Mouse (Mus musculus) embryonic facial prominence, embryonic 11.5 days (tissue): ENCODE measurements around the gene Slc4a5. TPM values are rescaled to one million over a fixed set of nuclear protein-coding genes. Genes with fewer than 3 reads are reported as not detected.
A peak's percentile ranks its signal among the peaks of the same experiment; 100 is the strongest.

Source experiments
- ATAC-seq: fragments of 200-750 bp; cut with Nextera tagmentation; replicated peaks from 2 replicates; pipeline ENCODE4 v1.8.0; 2017; ENCODE audit warnings: low read depth; ENCODE audit not compliant: insufficient number of reproducible peaks, low FRiP score, low TSS enrichment
- DNase-seq: peaks from one replicate; pipeline ENCODE4 v3.0.0-alpha.2; 2015; ENCODE audit warnings: low spot score
- H3K27ac ChIP-seq: fragments of 300-500 bp; sonication (generic); replicated peaks from 2 replicates; pipeline ENCODE4 v1.5.1; 2014; ENCODE audit warnings: mild to moderate bottlenecking, low read depth, low read length, control low read depth
- H3K27me3 ChIP-seq: fragments of 300-500 bp; sonication (generic); 2 replicates; pipeline ENCODE4 v1.6.1; 2014; ENCODE audit warnings: mild to moderate bottlenecking, low read length, moderate library complexity, mixed read lengths; ENCODE audit not compliant: control insufficient read depth, insufficient read depth
- H3K36me3 ChIP-seq: fragments of 300-500 bp; sonication (generic); replicated peaks from 2 replicates; pipeline ENCODE4 v1.6.1; 2014; ENCODE audit warnings: low read depth, mild to moderate bottlenecking, low read length, moderate library complexity, mixed read lengths; ENCODE audit not compliant: control insufficient read depth, insufficient read depth
- H3K4me1 ChIP-seq: fragments of 300-500 bp; sonication (generic); 2 replicates; pipeline ENCODE4 v1.6.1; 2014; ENCODE audit warnings: low read length, mixed read lengths; ENCODE audit not compliant: control insufficient read depth, insufficient read depth
- H3K4me2 ChIP-seq: fragments of 300-500 bp; sonication (generic); 2 replicates; pipeline ENCODE4 v1.6.1; 2014; ENCODE audit warnings: low read depth, mild to moderate bottlenecking, control low read depth, low read length, moderate library complexity
- H3K4me3 ChIP-seq: fragments of 300-500 bp; sonication (generic); 2 replicates; pipeline ENCODE4 v1.5.1; 2014; ENCODE audit warnings: low read depth, low read length, control low read depth
- H3K9ac ChIP-seq: fragments of 300-500 bp; sonication (generic); replicated peaks from 2 replicates; pipeline ENCODE4 v1.6.1; 2014; ENCODE audit warnings: mild to moderate bottlenecking, control low read depth, low read length
- H3K9me3 ChIP-seq: fragments of 300-500 bp; sonication (generic); replicated peaks from 2 replicates; pipeline ENCODE4 v1.6.1; 2016; ENCODE audit warnings: mild to moderate bottlenecking, low read length, inconsistent platforms, mixed read lengths; ENCODE audit not compliant: control insufficient read depth
- WGBS: fragments of 180-500 bp; shearing (Covaris S2); extraction: QIAGEN DNeasy Blood & Tissue Kit; methylation state at CpG from one replicate; pipeline ENCODE4 v1.1.7; 2014; 5-methylcytosine and 5-hydroxymethylcytosine counted together
- polyA plus RNA-seq: library from polyadenylated mRNA; unstranded; fragments of >200 nt; fragmentation: Nextera tagmentation; extraction: Ambion mirVana; gene quantifications from 2 replicates; pipeline ENCODE4 v1.2.1, GENCODE M21; 2014

Gene Slc4a5
- polyA plus RNA-seq, 1 experiment from 2014 or later = 1.0 TPM

GRCm38 (mm10) chr6:83185895-83186861 is 33.5 kb upstream of the Slc4a5 start:
- Histone ChIP-seq H3K9me3 (no peaks in the 10 kb centered on the region), H3K36me3 (peaks cover 7% of the 10 kb centered on the region)
- peak; percentile 83 for DNase-seq

DNA sequence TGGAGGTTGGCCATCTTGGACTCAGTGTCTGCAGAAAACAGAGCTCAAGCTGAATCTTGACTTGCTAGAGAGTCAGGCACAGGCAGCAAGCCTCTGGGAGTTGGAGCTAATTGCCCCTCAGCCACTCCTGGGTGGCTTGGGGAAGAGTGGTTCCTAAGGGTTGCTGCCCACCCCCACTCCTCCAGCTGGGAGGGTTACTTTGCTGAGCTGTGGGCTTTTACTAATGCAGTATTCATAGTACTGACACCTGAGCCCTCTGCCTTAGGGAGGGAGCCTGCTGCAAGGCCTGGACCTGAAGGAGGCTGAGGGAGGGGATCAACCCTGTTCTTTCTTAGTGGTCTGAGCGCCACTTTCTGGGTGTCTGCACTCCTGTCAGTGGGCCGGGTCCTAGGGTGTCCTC is 32.7 kb upstream of the Slc4a5 start:
- DNase-seq = no peak
- no peak overlapping the region for H3K4me3 ChIP-seq
- peak overlapping the region; percentile 75 for H3K27ac ChIP-seq
- WGBS = 65% methylated on average over 2 of the region's 2 CpGs
- peaks cover 6% of the 10 kb centered on the region; the same call in 1 of the 2 replicates for H3K4me1 ChIP-seq
- peak; percentile 50 for ATAC-seq
- H3K4me2 ChIP-seq = peak overlapping the region; percentile 66; the same call in 1 of the 2 replicates
- no peak overlapping the region; the same call in 1 of the 2 replicates for H3K9ac ChIP-seq
- peaks cover 8% of the 10 kb centered on the region for H3K36me3 ChIP-seq
- no peaks in the 10 kb centered on the region for H3K27me3 ChIP-seq
- no peaks in the 10 kb centered on the region for H3K9me3 ChIP-seq

More at GRCm38 (mm10) chr6:83185895-83186861, 33.5 kb upstream of the Slc4a5 start:
- H3K4me2 ChIP-seq = peak overlapping the region; percentile 66
- peak; percentile 83 for ATAC-seq
- H3K9ac ChIP-seq = peak overlapping the region; percentile 48
- WGBS = 7% methylated on average over 25 of the region's 25 CpGs
- peaks cover 6% of the 10 kb centered on the region; the same call in 1 of the 2 replicates for H3K4me1 ChIP-seq
- H3K4me3 ChIP-seq = peak overlapping the region; percentile 31
- H3K27ac ChIP-seq = peak overlapping the region; percentile 75
- H3K27me3 ChIP-seq = no peaks in the 10 kb centered on the region

DNA sequence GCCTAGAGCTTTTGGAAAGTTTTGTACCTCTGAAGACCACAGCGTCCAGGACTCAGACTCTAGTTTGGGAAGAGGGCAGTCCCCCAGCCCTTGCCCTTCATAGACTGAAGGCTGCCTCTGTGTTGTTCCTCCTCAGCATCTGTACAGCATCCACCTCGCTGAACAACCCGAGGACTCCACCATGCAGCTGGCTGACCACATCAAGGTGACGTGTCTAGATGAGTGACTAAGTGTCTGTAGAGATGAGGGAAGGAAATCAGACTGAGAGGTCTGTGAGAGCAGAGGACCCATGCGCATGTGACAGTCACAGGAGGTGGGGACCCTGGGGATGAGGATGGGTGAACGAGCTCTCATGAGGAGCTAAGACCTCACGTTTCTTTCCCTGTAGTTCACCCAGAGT is 26.1 kb upstream of the Slc4a5 start:
- H3K4me2 ChIP-seq = no peak overlapping the region
- no peak overlapping the region for H3K9ac ChIP-seq
- no peaks in the 10 kb centered on the region for H3K27me3 ChIP-seq
- no peak for ATAC-seq
- no peaks in the 10 kb centered on the region for H3K9me3 ChIP-seq
- no peak overlapping the region for H3K4me3 ChIP-seq
- peaks cover 28% of the 10 kb centered on the region for H3K36me3 ChIP-seq
- 87% methylated on average over 7 of the region's 7 CpGs for WGBS
- no peak overlapping the region for H3K27ac ChIP-seq
- no peak for DNase-seq
- no peaks in the 10 kb centered on the region for H3K4me1 ChIP-seq

- Histone ChIP-seq H3K4me1 (no peaks in the 10 kb centered on the region), H3K27me3 (no peaks in the 10 kb centered on the region), H3K4me3 (no peak overlapping the region), H3K9ac (no peak overlapping the region), H3K36me3 (peaks cover 17% of the 10 kb centered on the region), H3K27ac (no peak overlapping the region), H3K4me2 (no peak overlapping the region), H3K9me3 (no peaks in the 10 kb centered on the region)
- ATAC-seq = no peak
- DNase-seq = peak; percentile 26
- 39% methylated on average over 15 of the region's 15 CpGs for whole genome bisulfite sequencing
These were observed 22.2 kb upstream of the Slc4a5 start for GRCm38 (mm10) chr6:83197345-83198004.

GRCm38 (mm10) chr6:83203320-83203719 is 16.3 kb upstream of the Slc4a5 start:
- WGBS = 79% methylated on average over 4 of the region's 4 CpGs
- Histone ChIP-seq H3K4me3 (no peak overlapping the region), H3K4me1 (no peaks in the 10 kb centered on the region), H3K9ac (no peak overlapping the region), H3K27ac (no peak overlapping the region), H3K9me3 (no peaks in the 10 kb centered on the region), H3K4me2 (no peak overlapping the region), H3K36me3 (peaks cover 2% of the 10 kb centered on the region), H3K27me3 (no peaks in the 10 kb centered on the region)
- ATAC-seq (no peak), DNase-seq (no peak)

DNA sequence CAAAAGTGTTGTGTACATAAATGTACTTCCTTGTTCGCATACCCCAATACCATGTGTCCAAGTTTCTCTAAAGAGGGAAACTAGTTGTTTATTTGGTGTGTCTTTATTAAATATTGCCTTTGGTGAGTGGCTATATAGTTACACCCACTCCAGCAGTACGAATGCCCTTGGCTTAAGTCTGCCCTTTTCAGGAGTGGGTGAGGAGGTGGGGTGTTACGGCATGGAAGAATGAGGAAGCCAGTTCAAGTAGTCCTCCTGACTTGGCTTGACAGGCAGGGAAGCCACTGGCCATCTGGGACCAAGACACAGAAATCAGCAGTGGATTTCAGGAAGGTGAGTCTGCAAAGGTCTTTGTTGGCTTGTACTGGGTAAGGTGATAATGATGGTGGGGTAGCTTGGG is 13.8 kb upstream of the Slc4a5 start:
- H3K9ac ChIP-seq = no peak overlapping the region
- ATAC-seq (no peak), DNase-seq (no peak)
- 90% methylated on average over 3 of the region's 3 CpGs for WGBS
- H3K4me3 ChIP-seq = no peak overlapping the region
- no peak overlapping the region for H3K27ac ChIP-seq
- no peaks in the 10 kb centered on the region for H3K4me1 ChIP-seq
- no peaks in the 10 kb centered on the region for H3K27me3 ChIP-seq
- no peaks in the 10 kb centered on the region for H3K9me3 ChIP-seq
- no peak overlapping the region for H3K4me2 ChIP-seq
- H3K36me3 ChIP-seq = no peaks in the 10 kb centered on the region

GRCm38 (mm10) chr6:83206321-83206720 is 13.3 kb upstream of the Slc4a5 start:
- no peaks in the 10 kb centered on the region for H3K36me3 ChIP-seq
- H3K9ac ChIP-seq = no peak overlapping the region
- no peak for DNase-seq
- H3K4me1 ChIP-seq = no peaks in the 10 kb centered on the region
- no peak overlapping the region for H3K4me3 ChIP-seq
- H3K27me3 ChIP-seq = no peaks in the 10 kb centered on the region
- ATAC-seq = no peak
- no peak overlapping the region for H3K4me2 ChIP-seq
- H3K27ac ChIP-seq = no peak overlapping the region
- H3K9me3 ChIP-seq = no peaks in the 10 kb centered on the region
- 75% methylated on average over 11 of the region's 11 CpGs for WGBS
